Mouse (Mus musculus): ENCODE data around the gene Rpgrip1. TPM values are rescaled to one million over a fixed set of nuclear protein-coding genes. Genes with fewer than 3 reads are reported as not detected.

The Rpgrip1 gene
- polyA plus RNA-seq, 1 experiment from 2014 or later: 63.8 TPM

DNA sequence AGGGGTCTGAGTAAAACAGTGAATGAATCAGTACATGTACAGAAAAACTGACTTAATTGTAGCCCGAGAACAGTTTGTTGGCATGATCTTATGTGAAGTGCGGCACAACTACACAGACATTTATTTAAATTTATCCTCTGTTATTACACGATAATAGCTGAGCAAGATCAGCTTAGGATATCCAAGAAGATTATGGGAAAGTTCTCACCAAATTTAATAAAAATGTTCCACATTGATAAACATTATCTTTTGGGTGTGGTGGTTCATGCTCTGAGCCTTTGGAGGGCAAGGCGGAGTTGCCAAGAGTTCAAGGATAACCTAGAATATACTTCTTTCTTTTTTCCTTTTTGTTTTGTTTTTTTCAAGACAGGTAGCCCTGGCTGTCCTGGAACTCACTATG, 88.9 kb downstream of the Rpgrip1 start:
- 26% methylated on average over 4 of the region's 4 CpGs for WGBS (ENCODE audit: insufficient replicate concordance)
- peaks cover 44% of the 10 kb centered on the region for H3K36me3 ChIP-seq
- peak overlapping the region; percentile 85 for H3K4me2 ChIP-seq
- DNase-seq (no peak), ATAC-seq (ENCODE audit: low read depth) (peak; percentile 29)
- peak overlapping the region; percentile 94; the same call in 1 of the 2 replicates for H3K9ac ChIP-seq
- H3K9me3 ChIP-seq (replicated peaks): no peaks in the 10 kb centered on the region
- H3K4me1 ChIP-seq (replicated peaks): peaks cover 38% of the 10 kb centered on the region
- peak overlapping the region; percentile 98 for H3K27ac ChIP-seq
- no peaks in the 10 kb centered on the region for H3K27me3 ChIP-seq
- H3K4me3 ChIP-seq (replicated peaks): peak overlapping the region; percentile 96; the same call in 1 of the 2 replicates

Other genes with a start within 250 kb of the Rpgrip1 start
- gene Mettl17, start 225.9 kb upstream of the Rpgrip1 start, polyA plus RNA-seq (2015; fragmentation: Nextera tagmentation; extraction: Ambion mirVana): 16.6 and 19.8 TPM in 2 replicates
- gene Slc39a2, start 217.8 kb upstream of the Rpgrip1 start, polyA plus RNA-seq (2015; fragmentation: Nextera tagmentation; extraction: Ambion mirVana): 0.05 and 0.08 TPM in 2 replicates
- 16.1 and 17.1 TPM in 2 replicates for gene Ndrg2, start 196.5 kb upstream of the Rpgrip1 start, polyA plus RNA-seq (2015; fragmentation: Nextera tagmentation; extraction: Ambion mirVana)
- gene Tppp2, start 192.3 kb upstream of the Rpgrip1 start, polyA plus RNA-seq (2015; fragmentation: Nextera tagmentation; extraction: Ambion mirVana): not detected in 2 replicates
- gene Rnase13, start 187.9 kb upstream of the Rpgrip1 start, polyA plus RNA-seq (2015; fragmentation: Nextera tagmentation; extraction: Ambion mirVana): not detected in 2 replicates
- 16.5 and 19.7 TPM in 2 replicates for gene Arhgef40, start 126.0 kb upstream of the Rpgrip1 start, polyA plus RNA-seq (2015; fragmentation: Nextera tagmentation; extraction: Ambion mirVana)
- gene Tmem253, start 95.0 kb upstream of the Rpgrip1 start, polyA plus RNA-seq (2015; fragmentation: Nextera tagmentation; extraction: Ambion mirVana): 0.09 and 0.20 TPM in 2 replicates
- gene Zfp219, start 90.0 kb upstream of the Rpgrip1 start, polyA plus RNA-seq (2015; fragmentation: Nextera tagmentation; extraction: Ambion mirVana): 10.1 and 10.5 TPM in 2 replicates
- gene Olfr221, start 68.2 kb upstream of the Rpgrip1 start, polyA plus RNA-seq (2015; fragmentation: Nextera tagmentation; extraction: Ambion mirVana): not detected in 2 replicates
- gene Hnrnpc, start 6.7 kb upstream of the Rpgrip1 start, polyA plus RNA-seq (2015; fragmentation: Nextera tagmentation; extraction: Ambion mirVana): 388 and 457 TPM in 2 replicates
- gene Supt16, start 86.7 kb downstream of the Rpgrip1 start, polyA plus RNA-seq (2015; fragmentation: Nextera tagmentation; extraction: Ambion mirVana): 45.6 and 51.9 TPM in 2 replicates
- 12.1 TPM in 2 replicates for gene Chd8, start 147.1 kb downstream of the Rpgrip1 start, polyA plus RNA-seq (2015; fragmentation: Nextera tagmentation; extraction: Ambion mirVana)
- gene Tox4, start 168.4 kb downstream of the Rpgrip1 start, polyA plus RNA-seq (2015; fragmentation: Nextera tagmentation; extraction: Ambion mirVana): 19.8 and 20.5 TPM in 2 replicates
- gene Rab2b, start 168.8 kb downstream of the Rpgrip1 start, polyA plus RNA-seq (2015; fragmentation: Nextera tagmentation; extraction: Ambion mirVana): 2.6 and 3.0 TPM in 2 replicates
- gene Mettl3, start 194.4 kb downstream of the Rpgrip1 start, polyA plus RNA-seq (2015; fragmentation: Nextera tagmentation; extraction: Ambion mirVana): 20.6 and 21.9 TPM in 2 replicates
- gene Sall2, start 218.1 kb downstream of the Rpgrip1 start, polyA plus RNA-seq (2015; fragmentation: Nextera tagmentation; extraction: Ambion mirVana): 1.2 and 1.5 TPM in 2 replicates
- not detected in 2 replicates for gene Olfr1513, start 245.7 kb downstream of the Rpgrip1 start, polyA plus RNA-seq (2015; fragmentation: Nextera tagmentation; extraction: Ambion mirVana)